Mouse (Mus musculus): ENCODE measurements around the gene Gjb5.

- TF ChIP-seq MEF2A (IDR thresholded peaks at IDR 0.05; ENCODE audit: extremely low read depth, insufficient replicate concordance, low read depth, low read length, poor library complexity, severe bottlenecking) (no peak), MAX (IDR thresholded peaks at IDR 0.05; ENCODE audit: low read length) (no peak), RAD21 (IDR thresholded peaks at IDR 0.05; ENCODE audit: low read depth, low read length) (no peak), CTCF (IDR thresholded peaks at IDR 0.05 in 2 of 3, conservative IDR thresholded peaks at IDR 0.05 in 1 of 3; ENCODE audit: control insufficient read depth in 1 of 3, insufficient read depth in 1 of 3, low read depth in 2 of 3, low read length in 3 of 3, poor library complexity in 1 of 3, severe bottlenecking in 1 of 3) (no peak), GABPA (IDR thresholded peaks at IDR 0.05; ENCODE audit: low read depth, low read length) (no peak), EP300 (IDR thresholded peaks at IDR 0.05; ENCODE audit: low read depth in 1 of 2, low read length in 2 of 2) (no peak), POLR2A (IDR thresholded peaks at IDR 0.05; ENCODE audit: control insufficient read depth in 1 of 2, insufficient read depth in 1 of 2, low read depth in 1 of 2, low read length in 2 of 2, poor library complexity in 1 of 2) (no peak), CHD2 (IDR thresholded peaks at IDR 0.05; ENCODE audit: low read length) (no peak), HCFC1 (IDR thresholded peaks at IDR 0.05; ENCODE audit: low read depth, low read length) (no peak), E2F4 (IDR thresholded peaks at IDR 0.05; ENCODE audit: borderline replicate concordance, low read depth, low read length) (no peak), ETS1 (IDR thresholded peaks at IDR 0.05; ENCODE audit: low read depth, low read length) (no peak), SMC3 (IDR thresholded peaks at IDR 0.05; ENCODE audit: low read depth, low read length) (no peak), USF2 (IDR thresholded peaks at IDR 0.05; ENCODE audit: borderline replicate concordance in 1 of 2, insufficient read depth in 1 of 2, low read depth in 1 of 2, low read length in 2 of 2) (no peak), JUND (IDR thresholded peaks at IDR 0.05; ENCODE audit: low read depth, low read length) (no peak)
Measured at GRCm38 (mm10) chr4:127325276-127325675, 32.7 kb downstream of the Gjb5 start.

Data from MEL (cell line).